Mouse (Mus musculus) adrenal gland, adult 8-10 months (tissue): Measurements from ENCODE around the gene Senp1. TPM values are rescaled to one million over a fixed set of nuclear protein-coding genes. Genes with fewer than 3 reads are reported as not detected.

ENCODE experiments used
- DNase-seq: peaks from one replicate; pipeline ENCODE4 v3.0.0; 2022
- total RNA-seq, 4 experiments: library from RNA; stranded (reverse); gene quantifications; 2 replicates each; pipeline ENCODE4 v1.2.4; 2022

Gene Senp1
- total RNA-seq, 4 experiments from 2014 or later, result 17.8 to 24.9 (median 20.1) TPM

DNA sequence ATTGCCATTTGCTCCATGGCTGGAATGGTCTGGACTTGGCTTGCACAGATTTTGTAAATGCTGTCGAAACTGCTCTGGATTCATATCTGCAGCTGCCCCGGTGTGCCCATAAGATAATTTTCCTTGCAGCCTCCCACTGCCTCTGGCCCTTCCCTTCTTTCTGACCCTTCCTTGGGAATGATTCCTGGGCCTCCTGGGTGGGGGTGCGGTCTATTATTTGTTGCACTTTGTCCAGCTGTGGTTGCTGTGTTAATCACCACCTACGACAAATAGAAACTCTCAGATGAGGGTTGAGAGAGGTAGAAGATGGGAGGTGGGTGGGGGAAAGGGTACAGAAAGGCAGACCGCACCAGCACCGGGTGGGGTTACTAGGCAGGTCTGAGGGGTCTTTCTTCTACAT lies 13.7 kb upstream of the Senp1 start:
- no peak for DNase-seq

DNA sequence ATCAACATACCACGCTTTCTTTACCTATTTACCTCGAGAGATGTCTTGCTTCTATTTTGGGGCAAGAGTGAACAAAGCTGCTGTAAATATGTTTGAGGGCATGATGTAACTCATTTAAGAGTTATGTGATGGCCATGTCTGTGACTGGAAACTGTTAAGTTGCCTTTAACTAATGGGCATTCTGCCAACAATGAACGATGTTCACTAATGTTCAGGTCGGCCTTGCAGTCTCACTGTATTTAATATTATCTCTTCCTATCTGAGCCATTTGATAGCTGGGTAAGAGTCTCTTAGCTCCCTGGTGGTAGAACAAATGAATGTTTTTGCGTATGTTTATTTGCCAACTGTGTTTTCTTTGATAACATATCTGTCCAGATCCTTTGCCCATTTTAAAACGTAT lies 13.0 kb upstream of the Senp1 start:
- DNase-seq, result no peak

DNA sequence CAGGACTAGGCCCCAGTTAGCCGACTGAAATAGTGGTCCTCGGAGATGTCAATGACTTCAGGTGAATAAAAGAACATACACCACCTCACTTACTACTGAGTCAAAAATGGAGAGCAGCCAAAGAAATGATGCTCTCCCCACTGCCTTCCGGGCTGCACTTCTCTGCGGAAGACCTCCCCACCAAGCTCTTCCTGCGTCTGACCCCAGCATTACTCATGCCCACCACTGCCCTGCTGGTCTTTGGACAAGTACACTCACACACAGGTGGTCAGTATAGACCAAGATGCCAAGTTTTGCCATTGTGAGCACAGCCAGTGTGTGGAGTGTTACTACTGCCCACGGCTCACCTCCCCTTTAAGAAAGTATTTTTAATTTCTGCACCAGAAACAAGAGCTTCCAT lies 8.9 kb upstream of the Senp1 start:
- DNase-seq, result no peak

DNA sequence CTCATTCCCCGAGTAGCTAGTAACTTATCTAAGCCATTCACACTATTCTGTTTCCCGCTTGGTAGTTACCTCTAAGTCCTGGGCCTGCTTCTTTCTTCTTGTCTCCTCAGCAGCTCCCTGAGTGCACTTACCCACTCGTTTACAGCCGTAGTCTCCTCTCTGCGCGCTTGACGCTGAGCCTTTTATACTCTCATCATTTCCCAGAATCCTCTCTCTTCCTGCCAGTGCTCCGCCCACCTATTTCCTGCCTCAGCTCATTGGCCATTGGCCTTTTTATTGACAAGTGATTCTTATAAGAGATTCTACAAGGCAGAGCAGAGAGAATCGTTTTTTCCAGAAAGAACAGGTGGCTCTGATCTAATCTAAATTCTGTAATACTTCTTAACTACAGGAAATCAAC lies 5.0 kb upstream of the Senp1 start:
- no peak for DNase-seq

DNA sequence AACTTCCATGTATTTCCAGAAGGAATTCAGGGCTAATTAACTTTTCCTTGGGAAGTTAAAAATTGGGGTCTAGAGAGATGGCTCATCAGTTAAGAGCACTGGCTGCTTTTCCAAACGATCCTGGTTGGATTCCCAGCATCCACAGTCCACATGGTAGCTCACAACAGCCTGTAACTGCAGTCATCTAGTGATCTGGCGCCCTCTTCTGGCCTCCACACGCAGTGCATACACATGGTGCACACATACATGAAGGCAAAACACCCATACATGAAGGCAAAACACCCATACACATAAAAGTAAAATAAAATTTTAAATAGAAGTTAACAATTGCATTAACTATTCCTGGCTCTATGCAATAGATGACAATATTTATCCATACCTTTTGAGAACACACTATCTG lies 3.4 kb upstream of the Senp1 start:
- no peak for DNase-seq

GRCm38 (mm10) chr15:98094905-98095304 lies 1.4 kb upstream of the Senp1 start:
- DNase-seq, result no peak

DNA sequence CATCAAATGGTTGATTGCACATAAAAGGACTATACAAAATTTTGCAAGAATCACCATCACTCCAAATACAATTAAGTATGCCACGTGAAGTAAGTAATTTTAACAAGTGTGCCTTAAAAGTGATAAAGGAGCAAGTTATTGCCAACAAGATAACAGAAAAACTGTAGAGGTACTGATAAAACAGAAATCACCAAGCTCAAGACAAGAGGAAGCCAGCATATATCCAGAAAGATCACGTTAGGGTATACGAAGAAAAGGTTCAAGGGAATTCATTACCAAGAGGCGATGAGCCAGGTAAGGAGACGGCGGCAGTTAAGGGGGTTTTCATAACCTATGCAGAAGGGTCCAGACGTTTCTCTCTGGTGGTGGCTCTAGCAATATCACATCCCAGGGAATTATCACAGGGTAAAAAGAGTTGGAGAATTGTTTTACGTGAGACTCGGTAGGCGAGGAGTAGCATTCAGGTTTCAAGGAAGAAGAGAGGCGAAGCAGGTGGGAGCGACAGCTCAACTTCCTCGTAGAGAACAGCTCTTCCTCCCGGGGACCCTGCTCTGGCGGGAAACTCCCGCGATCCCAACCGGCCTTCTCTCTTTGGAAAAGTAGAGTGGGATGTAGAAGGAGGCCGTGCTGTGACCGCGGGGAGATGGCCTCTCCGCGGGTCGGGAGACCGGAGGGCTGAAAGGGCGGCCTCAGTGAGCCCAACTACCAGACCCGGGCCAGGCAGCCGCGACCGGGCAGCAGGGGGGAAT lies 998 bp downstream of the Senp1 start, which contains the start of gene Pfkm:
Gene Pfkm (plus strand): TSS at position 218 of the 749 bp plus-strand sequence.
- DNase-seq, result no peak

DNA sequence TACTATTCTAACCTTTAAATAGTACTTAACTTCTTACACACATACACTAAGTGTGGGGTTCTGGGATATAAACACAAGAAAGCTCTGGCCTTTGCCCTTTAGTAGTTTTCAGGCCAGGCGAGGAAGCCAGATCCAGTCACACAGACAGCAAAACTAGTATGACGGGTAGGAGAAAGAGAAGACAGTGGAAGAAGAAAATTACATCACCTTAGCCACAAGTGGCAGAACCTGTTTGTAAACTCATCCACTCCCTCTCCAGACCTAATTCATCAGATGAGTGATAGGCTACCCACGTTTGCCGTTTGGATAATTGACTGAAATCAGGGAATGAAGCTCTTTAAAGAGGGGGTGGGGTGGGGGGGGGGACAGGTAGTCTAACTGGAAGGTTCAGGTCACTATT lies 1.7 kb downstream of the Senp1 start:
- no peak for DNase-seq

DNA sequence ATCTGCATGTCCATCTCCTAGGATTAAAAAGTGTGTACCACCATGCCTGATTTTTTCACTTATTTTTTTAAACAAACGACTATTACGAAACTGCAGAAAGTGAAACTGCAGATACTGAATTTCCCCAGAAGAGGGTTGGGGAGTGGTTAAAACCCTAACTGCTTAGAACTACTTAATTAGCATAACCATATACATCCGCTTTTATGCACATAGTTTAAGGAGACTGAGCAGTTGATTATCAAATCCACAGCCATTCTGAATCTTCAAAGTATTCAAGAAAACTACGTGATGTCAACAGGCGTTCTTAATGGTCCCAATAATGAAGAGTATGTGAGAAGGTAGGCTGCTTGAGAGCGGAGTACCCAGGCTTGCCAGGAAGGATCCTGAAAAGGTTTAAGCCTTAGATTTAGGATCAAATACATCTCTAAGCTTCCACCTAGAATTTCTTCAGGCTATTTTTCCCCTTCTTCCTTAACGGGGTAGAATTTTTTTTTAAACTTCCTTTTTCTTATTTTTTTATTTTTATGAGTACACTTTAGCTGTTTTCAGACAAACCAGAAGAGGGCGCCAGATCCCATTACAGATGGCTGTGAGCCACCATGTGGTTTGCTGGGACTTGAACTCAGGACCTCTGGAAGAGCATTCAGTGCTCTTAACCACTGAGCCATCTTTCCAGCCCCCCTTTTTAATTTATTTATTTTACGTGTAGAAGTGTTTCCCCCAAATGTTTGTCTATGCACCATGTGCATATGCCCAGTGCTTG lies 3.9 kb downstream of the Senp1 start:
- no peak for DNase-seq

- no peak for DNase-seq
Observed at GRCm38 (mm10) chr15:98088889-98089288, 4.7 kb downstream of the Senp1 start.

DNA sequence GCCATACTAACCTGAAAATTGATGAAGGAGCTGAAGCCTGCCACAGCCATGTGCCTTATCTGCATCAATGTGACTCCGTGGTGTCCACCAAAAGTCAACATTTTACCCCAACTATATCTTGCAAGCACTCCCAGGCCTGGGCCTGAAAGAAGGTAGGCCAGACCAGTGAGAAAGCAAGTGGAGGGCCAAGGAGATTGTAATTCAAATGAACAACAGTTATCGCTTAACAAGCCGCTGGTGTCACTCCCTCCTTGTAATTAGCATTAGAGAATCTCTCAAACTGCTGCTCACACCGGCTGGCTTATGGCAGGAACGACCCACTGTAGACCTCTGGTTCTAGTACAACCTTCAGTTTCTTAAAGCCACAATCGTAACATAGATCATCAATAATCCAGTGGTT lies 16.6 kb downstream of the Senp1 start:
- DNase-seq, result no peak

DNA sequence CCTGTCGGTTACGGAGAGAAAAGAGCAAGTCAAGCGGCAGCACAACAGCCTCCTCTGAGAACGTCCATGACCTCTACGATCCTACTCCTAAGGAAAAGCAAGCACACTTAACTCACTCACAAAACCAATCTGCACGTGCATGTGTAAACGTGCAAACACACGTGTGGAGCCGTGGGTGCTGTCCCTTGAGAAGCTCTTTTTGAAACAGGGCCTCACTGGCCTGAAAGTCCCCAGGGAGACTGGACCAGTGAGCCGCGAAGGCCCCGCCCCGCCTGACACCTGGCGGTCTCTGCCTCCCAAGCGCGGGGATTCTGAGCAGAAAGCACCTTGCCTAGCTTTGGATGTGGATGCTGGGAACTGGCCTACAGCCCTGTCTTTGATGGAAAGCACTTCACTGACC lies 18.5 kb downstream of the Senp1 start:
- DNase-seq, result no peak

GRCm38 (mm10) chr15:98074521-98074920 lies 19.0 kb downstream of the Senp1 start:
- DNase-seq, result no peak

GRCm38 (mm10) chr15:98070376-98070775 lies 23.2 kb downstream of the Senp1 start:
- no peak for DNase-seq

- DNase-seq, result no peak
Observed at GRCm38 (mm10) chr15:98069566-98070245, 23.8 kb downstream of the Senp1 start.

- DNase-seq, result no peak
Observed at GRCm38 (mm10) chr15:98068506-98068905, 25.0 kb downstream of the Senp1 start.

- no peak for DNase-seq
Observed at GRCm38 (mm10) chr15:98067492-98067891, 26.1 kb downstream of the Senp1 start.

GRCm38 (mm10) chr15:98066602-98067001 lies 26.9 kb downstream of the Senp1 start:
- no peak for DNase-seq

- peak; percentile 34 for DNase-seq
Observed at GRCm38 (mm10) chr15:98065881-98066280, 27.7 kb downstream of the Senp1 start.

- DNase-seq, result no peak
Observed at GRCm38 (mm10) chr15:98055246-98055645, 38.3 kb downstream of the Senp1 start.

GRCm38 (mm10) chr15:98051685-98052084 lies 41.9 kb downstream of the Senp1 start:
- DNase-seq, result no peak

GRCm38 (mm10) chr15:98048918-98049700 lies 44.4 kb downstream of the Senp1 start:
- DNase-seq, result no peak

DNA sequence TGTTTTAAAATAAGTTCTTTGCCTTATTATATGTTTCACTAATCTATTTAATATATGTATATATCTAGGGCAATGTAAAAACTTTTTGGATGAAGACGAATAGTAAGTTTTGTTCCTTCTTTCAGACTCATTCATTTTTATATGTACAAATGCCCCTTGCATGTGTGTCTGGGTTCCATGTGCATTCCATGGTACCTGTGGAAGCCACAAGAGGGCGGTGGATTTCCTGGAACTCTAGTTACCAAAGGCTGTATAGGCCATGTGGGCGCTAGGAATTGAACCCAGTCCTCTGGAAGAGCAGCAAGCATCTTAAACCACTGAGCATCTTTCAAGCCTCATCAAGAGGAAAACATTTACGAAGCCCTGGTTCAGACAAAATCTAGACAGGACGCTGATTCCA lies 49.2 kb downstream of the Senp1 start:
- DNase-seq, result no peak
